ENCODE assay signal across 8 mouse cellular contexts in the genomic region with DNA sequence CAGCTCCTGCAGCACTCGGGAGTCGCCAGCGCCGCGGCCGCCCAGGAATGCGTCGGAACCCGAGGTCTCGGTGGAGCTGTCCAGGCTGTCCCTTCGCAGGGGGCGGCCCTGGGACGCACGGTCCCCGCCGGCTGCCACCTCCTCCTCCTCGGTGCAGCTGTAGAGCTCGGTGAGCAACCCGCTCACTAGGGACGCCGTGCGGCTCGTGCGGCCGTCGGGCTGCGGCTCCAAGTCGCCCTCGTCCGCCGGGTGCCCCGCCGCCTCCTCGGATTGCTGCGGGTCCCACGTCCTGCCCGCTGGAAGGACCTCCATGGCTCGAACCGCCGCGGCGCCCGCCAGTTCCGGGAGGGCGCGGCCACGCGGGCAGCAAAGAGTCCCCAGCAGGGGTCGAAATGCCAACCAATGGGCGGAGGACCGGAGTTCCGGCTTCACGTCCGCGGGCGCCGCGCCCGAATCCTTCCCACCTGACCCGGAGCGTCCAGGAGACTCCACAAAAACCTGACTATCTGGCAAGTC. TPM values are rescaled to one million over a fixed set of nuclear protein-coding genes. Genes with fewer than 3 reads are reported as not detected.
DNase-seq lines count a peak whose midpoint lies in the region; ATAC-seq and TF ChIP-seq lines count a peak whose summit lies in the region.

Gene Tbc1d30 (minus strand): TSS at position 213 of the 516 bp plus-strand sequence.

- peak within 1 kb of the TSS; percentile 60 for H3K4me3 ChIP-seq in ES-Bruce4 (ENCODE audit: low read depth, low read length)
- peak within 1 kb of the TSS; percentile 48 for H3K4me3 ChIP-seq in embryonic facial prominence, embryonic 14.5 days (ENCODE audit: low read depth, low read length)
- peak within 1 kb of the TSS; percentile 53 for H3K4me3 ChIP-seq in lung, embryonic 14.5 days (ENCODE audit: low read depth, low read length)
- peak within 1 kb of the TSS; percentile 31 for H3K4me3 ChIP-seq in neural tube, embryonic 14.5 days (ENCODE audit: low read depth, low read length)

- ATAC-seq in embryonic facial prominence, embryonic 14.5 days (ENCODE audit: low read depth): peak; percentile 66
- ATAC-seq in lung, embryonic 14.5 days (ENCODE audit: insufficient read depth): peak; percentile 86
- peak; percentile 58; the same call in 1 of the 2 replicates for ATAC-seq in neural tube, embryonic 14.5 days (ENCODE audit: low read depth)

- H3K27me3 ChIP-seq in ES-Bruce4 (ENCODE audit: control insufficient read depth, insufficient read depth, low read length, poor library complexity, severe bottlenecking): peaks cover 14% of the 10 kb centered on the region
- H3K27me3 ChIP-seq in embryonic facial prominence, embryonic 14.5 days (replicated peaks; ENCODE audit: control insufficient read depth, insufficient read depth, low read length): peaks cover 29% of the 10 kb centered on the region
- H3K27me3 ChIP-seq in lung, embryonic 14.5 days (ENCODE audit: insufficient read depth, low read length): peaks cover 33% of the 10 kb centered on the region
- peaks cover 15% of the 10 kb centered on the region for H3K27me3 ChIP-seq in neural tube, embryonic 14.5 days (ENCODE audit: control insufficient read depth, insufficient read depth, low read length)

- no peaks in the 10 kb centered on the region for H3K36me3 ChIP-seq in ES-Bruce4 (ENCODE audit: control insufficient read depth, insufficient read depth, low read length, poor library complexity, severe bottlenecking)
- H3K36me3 ChIP-seq in embryonic facial prominence, embryonic 14.5 days (ENCODE audit: control insufficient read depth, insufficient read depth, low read length): no peaks in the 10 kb centered on the region
- H3K36me3 ChIP-seq in lung, embryonic 14.5 days (ENCODE audit: insufficient read depth): no peaks in the 10 kb centered on the region
- no peaks in the 10 kb centered on the region for H3K36me3 ChIP-seq in neural tube, embryonic 14.5 days (ENCODE audit: control insufficient read depth, insufficient read depth, low read length)

- H3K9ac ChIP-seq in ES-Bruce4 (ENCODE audit: low read depth, poor library complexity, severe bottlenecking): peak within 1 kb of the TSS; percentile 8; the same call in 1 of the 2 replicates
- H3K9ac ChIP-seq in embryonic facial prominence, embryonic 14.5 days (ENCODE audit: low read depth, low read length): peak within 1 kb of the TSS; percentile 54
- H3K9ac ChIP-seq in lung, embryonic 14.5 days: peak within 1 kb of the TSS; percentile 51
- peak within 1 kb of the TSS; percentile 17; the same call in 1 of the 2 replicates for H3K9ac ChIP-seq in neural tube, embryonic 14.5 days (replicated peaks; ENCODE audit: low read depth, low read length)

- no peak for TF ChIP-seq POLR2A in ES-Bruce4 (IDR thresholded peaks at IDR 0.05; ENCODE audit: insufficient read depth, low read length)

- H3K4me1 ChIP-seq in ES-Bruce4 (ENCODE audit: control insufficient read depth, insufficient read depth, low read length): no peaks in the 10 kb centered on the region
- H3K4me1 ChIP-seq in embryonic facial prominence, embryonic 14.5 days (ENCODE audit: control insufficient read depth, insufficient read depth, low read length): peaks cover 5% of the 10 kb centered on the region
- H3K4me1 ChIP-seq in lung, embryonic 14.5 days (ENCODE audit: insufficient read depth): peaks cover 6% of the 10 kb centered on the region; the same call in 1 of the 2 replicates
- H3K4me1 ChIP-seq in neural tube, embryonic 14.5 days (ENCODE audit: control insufficient read depth, insufficient read depth, low read length): peaks cover 10% of the 10 kb centered on the region; the same call in 1 of the 2 replicates

- H3K27ac ChIP-seq in ES-Bruce4 (ENCODE audit: insufficient read depth, low read length): no peak within 1 kb of the TSS
- no peak within 1 kb of the TSS for H3K27ac ChIP-seq in embryonic facial prominence, embryonic 14.5 days (replicated peaks; ENCODE audit: low read depth, low read length)
- H3K27ac ChIP-seq in lung, embryonic 14.5 days (ENCODE audit: low read depth): peak within 1 kb of the TSS; percentile 58
- H3K27ac ChIP-seq in neural tube, embryonic 14.5 days (ENCODE audit: low read depth, low read length): no peak within 1 kb of the TSS

- H3K9me3 ChIP-seq in ES-Bruce4 (replicated peaks; ENCODE audit: control insufficient read depth, insufficient read depth, low read length, poor library complexity, severe bottlenecking): peaks cover 7% of the 10 kb centered on the region
- peaks cover 3% of the 10 kb centered on the region; the same call in 1 of the 2 replicates for H3K9me3 ChIP-seq in embryonic facial prominence, embryonic 14.5 days (ENCODE audit: control insufficient read depth, low read length)
- no peaks in the 10 kb centered on the region for H3K9me3 ChIP-seq in lung, embryonic 14.5 days (ENCODE audit: low read depth, low read length)
- no peaks in the 10 kb centered on the region for H3K9me3 ChIP-seq in neural tube, embryonic 14.5 days (ENCODE audit: control insufficient read depth, low read length)

- no peak for TF ChIP-seq CTCF in ES-Bruce4 (IDR thresholded peaks at IDR 0.05; ENCODE audit: low read depth, low read length)
- no peak for TF ChIP-seq CTCF in lung, embryonic 14.5 days (IDR thresholded peaks at IDR 0.05; ENCODE audit: low read depth)

- WGBS in embryonic facial prominence, embryonic 14.5 days: under 1% methylated on average over 29 of the region's 61 CpGs
- WGBS in lung, embryonic 14.5 days: under 1% methylated on average over 55 of the region's 61 CpGs
- WGBS in neural tube, embryonic 14.5 days: under 1% methylated on average over 60 of the region's 61 CpGs

- DNase-seq in adrenal gland, adult 2 months: peak; percentile 86
- DNase-seq in embryonic facial prominence, embryonic 14.5 days (ENCODE audit: low spot score): no peak
- peak; percentile 73 to 77 for DNase-seq in heart, postnatal 14 days
- DNase-seq in kidney, postnatal 25 days: peak; percentile 75 to 86
- DNase-seq in lung, embryonic 14.5 days: peak; percentile 66
- DNase-seq in frontal cortex, postnatal 10 days (ENCODE audit: low spot score in 2 of 2): no peak

- peak within 1 kb of the TSS; percentile 90 for H3K4me2 ChIP-seq in embryonic facial prominence, embryonic 14.5 days (ENCODE audit: low read depth, low read length)
- peak within 1 kb of the TSS; percentile 90 for H3K4me2 ChIP-seq in lung, embryonic 14.5 days
- H3K4me2 ChIP-seq in neural tube, embryonic 14.5 days (ENCODE audit: low read depth, low read length): peak within 1 kb of the TSS; percentile 84

- no peak for TF ChIP-seq EP300 in ES-Bruce4 (IDR thresholded peaks at IDR 0.05; ENCODE audit: insufficient read depth, low read depth, low read length)

- intact Hi-C loops in heart, postnatal 14 days (cut with DNase I): no loop called here

RNA-seq across cellular contexts. Expression of gene Tbc1d30, which starts in this region (rescaled TPM):
- polyA plus RNA-seq in ES-Bruce4 (2011; ENCODE audit: insufficient read depth, insufficient read length, low read depth, missing spikeins): not detected in 2 replicates
- 1 to 10 TPM; 2.9 to 8.7 TPM for total RNA-seq in adrenal gland, adult 2 months (2021)
- 0.57 and 1.5 TPM in 2 replicates for polyA plus RNA-seq in adrenal gland, adult 2 months (2012; rRNA removed)
- polyA plus RNA-seq in embryonic facial prominence, embryonic 14.5 days (2014; fragmentation: Nextera tagmentation; extraction: Ambion mirVana): 2.2 and 3.6 TPM in 2 replicates
- 1 to 10 TPM; 1.8 to 2.2 TPM for total RNA-seq in heart, postnatal 14 days (2021)
- polyA plus RNA-seq in lung, embryonic 14.5 days (2014; fragmentation: Nextera tagmentation; extraction: Ambion mirVana): 1.7 and 2.5 TPM in 2 replicates
- 27.2 and 31.4 TPM in 2 replicates for polyA plus RNA-seq in neural tube, embryonic 14.5 days (2014; fragmentation: Nextera tagmentation; extraction: Ambion mirVana)

Comparison
In these comparisons a context has a peak if more than half of its experiments do, and no peak if none do; other contexts are left out.
1. DNase-seq: peak in adrenal gland, adult 2 months (single experiment), heart, postnatal 14 days (2 of 2), kidney, postnatal 25 days (2 of 2) and lung, embryonic 14.5 days (single experiment); none in embryonic facial prominence, embryonic 14.5 days (single experiment) and frontal cortex, postnatal 10 days (0 of 2).
2. Peak in every context shown above with its lines, with median percentiles within 50 percentile points of each other: H3K4me3 ChIP-seq, H3K9ac ChIP-seq, ATAC-seq and H3K4me2 ChIP-seq.